Mouse (Mus musculus) MEL (cell line): ENCODE data around the gene Rtn4rl1. TPM values are rescaled to one million over a fixed set of nuclear protein-coding genes. Genes with fewer than 3 reads are reported as not detected.

ENCODE experiments used
- DNase-seq: peaks from one replicate; pipeline ENCODE4 v3.0.0; 2011; ENCODE audit warnings: low read depth, low spot score
- H3K27ac ChIP-seq: 2 replicates; pipeline ENCODE4 v1.5.1; 2012; ENCODE audit warnings: low read depth, mild to moderate bottlenecking, control low read depth, low read length, moderate library complexity; ENCODE audit not compliant: control insufficient read depth
- H3K27me3 ChIP-seq, 2 experiments: fragments of 150-350 bp in 1 of 2; sonication (generic) in 1 of 2; 2 replicates each; pipeline ENCODE4 v1.6.1; 2012; ENCODE audit warnings: low read length in 2 of 2, mild to moderate bottlenecking in 2 of 2, improper control_type of control experiment in 1 of 2, moderate library complexity in 1 of 2; ENCODE audit not compliant: insufficient read depth in 2 of 2, control insufficient read depth in 1 of 2
- H3K36me3 ChIP-seq, 2 experiments: 2 replicates each; pipeline ENCODE4 v1.6.1; 2012 to 2014; ENCODE audit warnings: low read length in 2 of 2, improper control_type of control experiment in 1 of 2, inconsistent platforms in 1 of 2, mild to moderate bottlenecking in 1 of 2; ENCODE audit not compliant: insufficient read depth in 2 of 2, control insufficient read depth in 1 of 2
- H3K4me1 ChIP-seq, 2 experiments: fragments of 150-350 bp in 1 of 2; sonication (generic) in 1 of 2; 2 replicates each; pipeline ENCODE4 v1.6.1; 2012; ENCODE audit warnings: low read length in 2 of 2, improper control_type of control experiment in 1 of 2, mild to moderate bottlenecking in 1 of 2; ENCODE audit not compliant: insufficient read depth in 2 of 2, control insufficient read depth in 1 of 2
- H3K4me3 ChIP-seq, 2 experiments: fragments of 150-350 bp in 1 of 2; sonication (generic) in 1 of 2; 2 replicates each; pipeline ENCODE4 v1.5.1; 2012; ENCODE audit warnings: low read depth in 2 of 2, low read length in 2 of 2, mild to moderate bottlenecking in 2 of 2, moderate library complexity in 2 of 2, control low read depth in 1 of 2, improper control_type of control experiment in 1 of 2; ENCODE audit not compliant: control insufficient read depth in 1 of 2, insufficient read depth in 1 of 2
- H3K79me2 ChIP-seq: 2 replicates; pipeline ENCODE4 v1.6.1; 2012; ENCODE audit warnings: mild to moderate bottlenecking, low read length, moderate library complexity; ENCODE audit not compliant: control insufficient read depth, poor library complexity, insufficient read depth
- H3K9ac ChIP-seq: 2 replicates; pipeline ENCODE4 v1.6.1; 2012; ENCODE audit warnings: low read depth, mild to moderate bottlenecking, control low read depth, low read length, moderate library complexity; ENCODE audit not compliant: control insufficient read depth, poor library complexity, severe bottlenecking
- H3K9me3 ChIP-seq: fragments of 150-350 bp; sonication (generic); replicated peaks from 2 replicates; pipeline ENCODE4 v1.6.1; 2012; ENCODE audit warnings: mild to moderate bottlenecking, low read length, improper control_type of control experiment, moderate library complexity; ENCODE audit not compliant: insufficient read depth
- BHLHE40 ChIP-seq: IDR thresholded peaks from 2 replicates; pipeline ENCODE4 v1.6.1; 2012; ENCODE audit warnings: low read depth, mild to moderate bottlenecking, inconsistent platforms, low read length, improper control_type of control experiment, borderline replicate concordance
- CHD2 ChIP-seq: IDR thresholded peaks from 2 replicates; pipeline ENCODE4 v1.6.1; 2011; ENCODE audit warnings: low read length, improper control_type of control experiment
- CTCF ChIP-seq, 3 experiments: IDR thresholded peaks in 2 of 3; conservative IDR thresholded peaks in 1 of 3; 2 replicates each; pipeline ENCODE4 v1.5.1; 2011 to 2012; ENCODE audit warnings: low read length in 3 of 3, low read depth in 2 of 3, mild to moderate bottlenecking in 2 of 3, improper control_type of control experiment in 1 of 3, inconsistent platforms in 1 of 3, mixed read lengths in 1 of 3, moderate library complexity in 1 of 3; ENCODE audit not compliant: control insufficient read depth in 1 of 3, insufficient read depth in 1 of 3, poor library complexity in 1 of 3, severe bottlenecking in 1 of 3
- E2F4 ChIP-seq: IDR thresholded peaks from 2 replicates; pipeline ENCODE4 v1.6.1; 2011; ENCODE audit warnings: low read depth, low read length, improper control_type of control experiment, borderline replicate concordance
- ELF1 ChIP-seq: IDR thresholded peaks from 2 replicates; pipeline ENCODE4 v1.6.1; 2014; ENCODE audit warnings: low read depth, mild to moderate bottlenecking, inconsistent platforms, low read length, improper control_type of control experiment, moderate library complexity
- EP300 ChIP-seq, 2 experiments: IDR thresholded peaks; 2 replicates each; pipeline ENCODE4 v1.6.1; 2011; ENCODE audit warnings: improper control_type of control experiment in 2 of 2, low read length in 2 of 2, low read depth in 1 of 2, mild to moderate bottlenecking in 1 of 2
- ETS1 ChIP-seq: IDR thresholded peaks from 2 replicates; pipeline ENCODE4 v1.6.1; 2012; ENCODE audit warnings: low read depth, mild to moderate bottlenecking, inconsistent platforms, low read length, improper control_type of control experiment, moderate library complexity
- KAT2A ChIP-seq: conservative IDR thresholded peaks from 2 replicates; pipeline ENCODE4 v1.6.1; 2012; ENCODE audit warnings: low read depth, low read length, improper control_type of control experiment, inconsistent platforms
- MAFK ChIP-seq: IDR thresholded peaks from 2 replicates; pipeline ENCODE4 v1.6.1; 2011; ENCODE audit warnings: low read depth, mild to moderate bottlenecking, low read length, improper control_type of control experiment, borderline replicate concordance
- MAX ChIP-seq: IDR thresholded peaks from 2 replicates; pipeline ENCODE4 v1.6.1; 2011; ENCODE audit warnings: low read length, improper control_type of control experiment
- MYB ChIP-seq: IDR thresholded peaks from 2 replicates; pipeline ENCODE4 v1.6.1; 2011; ENCODE audit warnings: mild to moderate bottlenecking, low read depth, low read length, improper control_type of control experiment
- MYC ChIP-seq: IDR thresholded peaks from 2 replicates; pipeline ENCODE4 v1.6.1; 2011; ENCODE audit warnings: low read depth, mild to moderate bottlenecking, low read length, improper control_type of control experiment, moderate library complexity
- NRF1 ChIP-seq: IDR thresholded peaks from 2 replicates; pipeline ENCODE4 v1.6.1; 2014; ENCODE audit warnings: low read depth, mild to moderate bottlenecking, inconsistent platforms, low read length, improper control_type of control experiment, moderate library complexity; ENCODE audit not compliant: poor library complexity, insufficient read depth, severe bottlenecking
- POLR2A ChIP-seq, 2 experiments: IDR thresholded peaks; 2 replicates each; pipeline ENCODE4 v1.6.1; 2011 to 2012; ENCODE audit warnings: low read length in 2 of 2, mild to moderate bottlenecking in 2 of 2, control low read depth in 1 of 2, improper control_type of control experiment in 1 of 2, low read depth in 1 of 2, moderate library complexity in 1 of 2; ENCODE audit not compliant: control insufficient read depth in 1 of 2, insufficient read depth in 1 of 2, poor library complexity in 1 of 2
- RAD21 ChIP-seq: IDR thresholded peaks from 2 replicates; pipeline ENCODE4 v1.6.1; 2011; ENCODE audit warnings: mild to moderate bottlenecking, low read depth, low read length, improper control_type of control experiment
- SIN3A ChIP-seq: IDR thresholded peaks from 2 replicates; pipeline ENCODE4 v1.6.1; 2012; ENCODE audit warnings: low read length, improper control_type of control experiment, inconsistent platforms
- TAL1 ChIP-seq: IDR thresholded peaks from 2 replicates; pipeline ENCODE4 v1.6.1; 2012; ENCODE audit warnings: mild to moderate bottlenecking, inconsistent platforms, low read length, moderate library complexity, mixed read lengths
- TCF12 ChIP-seq: IDR thresholded peaks from 2 replicates; pipeline ENCODE4 v1.6.1; 2014; ENCODE audit warnings: low read depth, mild to moderate bottlenecking, inconsistent platforms, low read length, improper control_type of control experiment, moderate library complexity
- UBTF ChIP-seq: IDR thresholded peaks from 2 replicates; pipeline ENCODE4 v1.6.1; 2012; ENCODE audit warnings: low read depth, mild to moderate bottlenecking, inconsistent platforms, low read length, improper control_type of control experiment, moderate library complexity, borderline replicate concordance; ENCODE audit not compliant: insufficient read depth
- USF1 ChIP-seq: IDR thresholded peaks from 2 replicates; pipeline ENCODE4 v1.6.1; 2014; ENCODE audit warnings: low read depth, mild to moderate bottlenecking, inconsistent platforms, low read length, improper control_type of control experiment, moderate library complexity
- ZC3H11A ChIP-seq: IDR thresholded peaks from 2 replicates; pipeline ENCODE4 v1.6.1; 2012; ENCODE audit warnings: low read depth, mild to moderate bottlenecking, inconsistent platforms, low read length, improper control_type of control experiment
- ZKSCAN1 ChIP-seq: IDR thresholded peaks from 2 replicates; pipeline ENCODE4 v1.6.1; 2012; ENCODE audit warnings: low read depth, mild to moderate bottlenecking, inconsistent platforms, low read length, improper control_type of control experiment, moderate library complexity
- ZNF384 ChIP-seq: IDR thresholded peaks from 2 replicates; pipeline ENCODE4 v1.6.1; 2012; ENCODE audit warnings: low read depth, mild to moderate bottlenecking, inconsistent platforms, low read length, improper control_type of control experiment
- polyA plus RNA-seq, 2 experiments: library from polyadenylated mRNA; stranded (reverse) in 1 of 2; unstranded in 1 of 2; fragments of >175 nt in 1 of 2; fragments of >200 nt in 1 of 2; gene quantifications; 2 replicates each; pipeline versions ENCODE4 v1.2.1 to v1.2.4; 2012; ENCODE audit warnings: low replicate concordance in 2 of 2, low read depth in 1 of 2; ENCODE audit not compliant: insufficient read length in 2 of 2, insufficient read depth in 1 of 2, missing spikeins in 1 of 2
- total RNA-seq: library from RNA; depleted of rRNA; stranded (reverse); fragments of 300-350 nt; gene quantifications from 2 replicates; pipeline ENCODE4 v1.2.3, GENCODE M21; 2012

The Rtn4rl1 gene
- total and polyA plus RNA-seq, 3 experiments, result 0.35 to 2.6 TPM; not detected in 1

DNA sequence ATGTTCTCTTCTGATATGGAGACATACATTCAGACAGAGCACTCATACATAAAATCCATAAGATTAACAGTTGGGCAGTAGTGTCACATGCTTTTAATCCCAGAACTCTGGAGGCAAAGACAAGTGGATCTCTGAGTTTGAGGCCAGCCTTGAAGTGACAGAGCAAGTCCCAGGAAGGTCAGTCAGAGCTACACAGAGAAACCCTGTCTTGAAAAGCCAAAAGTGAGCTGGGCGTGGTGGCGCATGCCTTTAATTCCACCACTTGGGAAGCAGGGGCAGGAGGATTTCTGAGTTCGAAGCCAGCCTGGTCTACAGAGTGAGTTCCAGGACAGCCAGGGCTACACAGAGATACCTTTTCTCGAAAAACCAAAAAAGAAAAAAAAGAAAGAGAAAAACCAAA is 31.3 kb downstream of the Rtn4rl1 start:
- H3K27ac ChIP-seq, result no peak overlapping the region
- no peaks in the 10 kb centered on the region for H3K4me1 ChIP-seq
- H3K79me2 ChIP-seq, result no peaks in the 10 kb centered on the region
- H3K27me3 ChIP-seq, result no peaks in the 10 kb centered on the region
- H3K36me3 ChIP-seq, result no peaks in the 10 kb centered on the region
- no peak for DNase-seq
- H3K9ac ChIP-seq, result no peak overlapping the region
- H3K9me3 ChIP-seq, result no peaks in the 10 kb centered on the region
- no peak overlapping the region for H3K4me3 ChIP-seq
- TF ChIP-seq POLR2A (IDR thresholded peaks at IDR 0.05; ENCODE audit: control insufficient read depth in 1 of 2, insufficient read depth in 1 of 2, low read depth in 1 of 2, low read length in 2 of 2, poor library complexity in 1 of 2), result no peak
- TF ChIP-seq TCF12, result no peak
- no peak for TF ChIP-seq CTCF (IDR thresholded peaks at IDR 0.05 in 2 of 3, conservative IDR thresholded peaks at IDR 0.05 in 1 of 3; ENCODE audit: control insufficient read depth in 1 of 3, insufficient read depth in 1 of 3, low read depth in 2 of 3, low read length in 3 of 3, poor library complexity in 1 of 3, severe bottlenecking in 1 of 3)
- no peak for TF ChIP-seq NRF1
- no peak for TF ChIP-seq SIN3A
- no peak for TF ChIP-seq KAT2A

DNA sequence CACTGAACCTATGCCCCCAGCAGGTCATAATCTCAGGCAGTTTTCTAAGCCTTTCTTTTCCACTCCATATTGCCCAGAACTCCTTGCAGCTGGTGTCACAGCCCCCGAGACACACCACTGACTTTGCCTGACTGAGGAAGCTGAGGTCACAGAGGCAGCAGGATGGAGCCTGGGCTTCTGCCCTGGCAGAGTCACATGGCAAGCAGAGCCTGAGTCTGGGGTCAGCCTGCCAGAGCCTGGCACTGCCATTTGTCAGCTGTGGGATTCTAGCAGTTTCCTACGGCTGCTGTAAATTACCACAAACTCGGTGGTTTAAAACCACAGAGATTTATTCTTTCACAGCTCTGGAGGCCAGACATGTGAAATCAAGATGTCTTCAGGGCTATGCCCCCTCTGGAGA is 34.0 kb downstream of the Rtn4rl1 start:
- Histone ChIP-seq H3K9ac (no peak overlapping the region), H3K79me2 (no peaks in the 10 kb centered on the region), H3K27me3 (no peaks in the 10 kb centered on the region), H3K4me3 (no peak overlapping the region), H3K27ac (no peak overlapping the region), H3K9me3 (no peaks in the 10 kb centered on the region), H3K4me1 (peaks cover 0 to 6% of the 10 kb centered on the region in 2 experiments; a peak in 1 of 4 replicates), H3K36me3 (no peaks in the 10 kb centered on the region)
- no peak for DNase-seq
- TF ChIP-seq CHD2, result no peak
- TF ChIP-seq E2F4, result no peak
- TF ChIP-seq ZKSCAN1, result no peak
- no peak for TF ChIP-seq NRF1
- TF ChIP-seq BHLHE40, result no peak
- TF ChIP-seq USF1, result no peak
- no peak for TF ChIP-seq MAFK
- no peak for TF ChIP-seq RAD21
- no peak for TF ChIP-seq TAL1
- TF ChIP-seq CTCF (IDR thresholded peaks at IDR 0.05 in 2 of 3, conservative IDR thresholded peaks at IDR 0.05 in 1 of 3; ENCODE audit: control insufficient read depth in 1 of 3, insufficient read depth in 1 of 3, low read depth in 2 of 3, low read length in 3 of 3, poor library complexity in 1 of 3, severe bottlenecking in 1 of 3), result no peak
- TF ChIP-seq MAX, result no peak
- TF ChIP-seq MYC, result no peak
- no peak for TF ChIP-seq EP300 (IDR thresholded peaks at IDR 0.05; ENCODE audit: low read depth in 1 of 2, low read length in 2 of 2)
- no peak for TF ChIP-seq POLR2A (IDR thresholded peaks at IDR 0.05; ENCODE audit: control insufficient read depth in 1 of 2, insufficient read depth in 1 of 2, low read depth in 1 of 2, low read length in 2 of 2, poor library complexity in 1 of 2)
- no peak for TF ChIP-seq UBTF
- TF ChIP-seq MYB, result no peak
- no peak for TF ChIP-seq ZNF384
- no peak for TF ChIP-seq ETS1
- no peak for TF ChIP-seq ELF1
- no peak for TF ChIP-seq ZC3H11A
